Mouse (Mus musculus) heart, embryonic 14.5 days (tissue): Measurements from ENCODE around the gene Serpinc1. TPM values are rescaled to one million over a fixed set of nuclear protein-coding genes. Genes with fewer than 3 reads are reported as not detected.

ENCODE experiments used
- ATAC-seq: fragments of 200-750 bp; cut with Nextera tagmentation; 2 replicates; pipeline ENCODE4 v1.8.0; 2017; ENCODE audit warnings: low read depth, moderate TSS enrichment; ENCODE audit not compliant: insufficient number of reproducible peaks, insufficient read depth, low FRiP score
- H3K27ac ChIP-seq, 2 experiments: fragments of 200-500 bp in 1 of 2; fragments of 300-500 bp in 1 of 2; sonication (generic) in 1 of 2; replicated peaks in 1 of 2; 2 replicates each; pipeline ENCODE4 v1.5.1; 2012 to 2014; ENCODE audit warnings: low read depth in 2 of 2, low read length in 2 of 2, control low read depth in 1 of 2, mild to moderate bottlenecking in 1 of 2, mixed read lengths in 1 of 2; ENCODE audit not compliant: control insufficient read depth in 1 of 2, insufficient read depth in 1 of 2
- H3K27me3 ChIP-seq: fragments of 300-500 bp; sonication (generic); 2 replicates; pipeline ENCODE4 v1.6.1; 2014; ENCODE audit warnings: mild to moderate bottlenecking, low read length, control low read depth; ENCODE audit not compliant: control insufficient read depth, insufficient read depth
- H3K36me3 ChIP-seq: fragments of 300-500 bp; sonication (generic); 2 replicates; pipeline ENCODE4 v1.6.1; 2014; ENCODE audit warnings: mild to moderate bottlenecking, control low read depth, low read length, mixed read lengths; ENCODE audit not compliant: control insufficient read depth, insufficient read depth
- H3K4me1 ChIP-seq, 2 experiments: fragments of 200-500 bp in 1 of 2; fragments of 300-500 bp in 1 of 2; sonication (generic) in 1 of 2; 2 replicates each; pipeline ENCODE4 v1.6.1; 2012 to 2014; ENCODE audit warnings: low read length in 2 of 2, control low read depth in 1 of 2, mixed read lengths in 1 of 2; ENCODE audit not compliant: control insufficient read depth in 2 of 2, insufficient read depth in 2 of 2
- H3K4me2 ChIP-seq: fragments of 300-500 bp; sonication (generic); 2 replicates; pipeline ENCODE4 v1.6.1; 2014; ENCODE audit warnings: mild to moderate bottlenecking, low read length
- H3K4me3 ChIP-seq, 2 experiments: fragments of 200-500 bp in 1 of 2; fragments of 300-500 bp in 1 of 2; sonication (generic) in 1 of 2; 2 replicates each; pipeline ENCODE4 v1.5.1; 2012 to 2014; ENCODE audit warnings: low read length in 2 of 2, mild to moderate bottlenecking in 2 of 2, control low read depth in 1 of 2, low read depth in 1 of 2, moderate library complexity in 1 of 2; ENCODE audit not compliant: control insufficient read depth in 1 of 2, insufficient read depth in 1 of 2
- H3K9ac ChIP-seq: fragments of 300-500 bp; sonication (generic); 2 replicates; pipeline ENCODE4 v1.6.1; 2014; ENCODE audit warnings: mild to moderate bottlenecking, low read length
- H3K9me3 ChIP-seq: fragments of 300-500 bp; sonication (generic); 2 replicates; pipeline ENCODE4 v1.6.1; 2016; ENCODE audit warnings: low read length, control low read depth; ENCODE audit not compliant: control insufficient read depth
- WGBS: fragments of 180-500 bp; shearing (Covaris S2); extraction: QIAGEN DNeasy Blood & Tissue Kit; methylation state at CpG from one replicate; pipeline ENCODE4 v1.1.7; 2014; 5-methylcytosine and 5-hydroxymethylcytosine counted together
- polyA plus RNA-seq: library from polyadenylated mRNA; unstranded; fragments of >200 nt; fragmentation: Nextera tagmentation; extraction: Ambion mirVana; gene quantifications from 2 replicates; pipeline ENCODE4 v1.2.1, GENCODE M21; 2014

Gene Serpinc1
- polyA plus RNA-seq, 1 experiment from 2014 or later = 1.8 TPM

DNA sequence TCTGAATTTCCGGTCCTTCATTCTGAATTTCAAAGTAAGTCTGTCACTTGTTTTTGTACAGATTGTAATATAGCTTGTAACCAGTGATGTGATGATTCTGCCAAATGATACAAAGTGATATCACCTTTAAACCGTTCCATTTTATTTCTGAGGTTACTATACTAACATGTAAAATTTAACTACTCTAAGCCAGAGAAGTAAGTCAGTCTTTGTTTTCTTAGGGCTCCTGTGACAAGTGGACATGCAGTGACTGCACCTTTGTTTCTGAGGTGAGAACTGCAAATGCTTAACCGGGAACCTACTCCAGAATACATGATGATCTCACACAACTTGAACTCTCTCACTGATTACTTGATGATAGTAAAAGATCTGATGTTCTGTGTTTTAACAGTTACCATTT is 59.6 kb downstream of the Serpinc1 start:
- Histone ChIP-seq H3K27me3 (no peaks in the 10 kb centered on the region), H3K4me1 (peaks cover 0 to 18% of the 10 kb centered on the region in 2 experiments; a peak in 3 of 4 replicates), H3K4me3 (peak overlapping the region in 1 of 2 experiments; percentile 68; a peak in 1 of 4 replicates), H3K27ac (no peak overlapping the region), H3K4me2 (peak overlapping the region; percentile 87), H3K36me3 (peaks cover 49% of the 10 kb centered on the region), H3K9ac (peak overlapping the region; percentile 49; the same call in 1 of the 2 replicates), H3K9me3 (no peaks in the 10 kb centered on the region)
- 52% methylated on average over 3 of the region's 3 CpGs for WGBS
- no peak for ATAC-seq

DNA sequence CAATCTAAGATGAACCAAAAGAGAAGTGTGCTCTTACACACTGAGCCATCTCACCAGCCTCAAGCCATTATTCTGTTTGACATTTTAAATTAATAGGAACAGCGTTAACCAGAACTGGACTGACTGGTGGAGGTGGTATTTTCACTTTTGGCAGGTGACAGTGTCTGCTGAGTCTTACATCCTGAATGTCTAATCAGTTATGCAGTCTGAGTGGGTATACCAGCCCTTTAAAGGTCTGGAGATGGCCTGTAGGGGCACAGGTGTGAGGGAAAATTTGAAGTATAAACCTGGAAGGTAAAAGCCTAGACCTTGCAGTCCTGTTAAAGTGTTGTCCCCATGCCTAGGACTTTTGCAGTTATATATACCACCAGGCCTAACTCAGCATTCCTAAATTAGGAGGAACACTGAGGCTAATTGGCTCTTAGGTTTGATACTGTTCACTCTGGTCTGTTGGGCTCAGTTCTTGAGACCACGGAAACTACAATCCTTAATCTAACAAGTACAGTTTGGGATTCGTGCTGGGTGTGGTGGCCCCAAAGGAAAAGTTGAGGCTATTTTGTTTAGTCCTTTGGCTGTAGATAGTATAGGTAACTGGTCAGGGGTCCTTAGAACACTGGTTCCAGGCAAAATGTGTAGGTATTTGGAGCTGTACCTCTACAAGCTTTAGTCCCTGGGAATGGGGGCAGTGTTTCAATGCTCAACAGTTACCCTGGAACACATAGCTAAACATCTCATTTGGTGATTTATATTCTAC is 60.8 kb downstream of the Serpinc1 start:
- Histone ChIP-seq H3K4me3 (no peak overlapping the region), H3K27me3 (no peaks in the 10 kb centered on the region), H3K9ac (no peak overlapping the region), H3K9me3 (no peaks in the 10 kb centered on the region), H3K4me1 (peaks cover 0 to 10% of the 10 kb centered on the region in 2 experiments; a peak in 2 of 4 replicates), H3K4me2 (no peak overlapping the region), H3K36me3 (peaks cover 58% of the 10 kb centered on the region), H3K27ac (peak overlapping the region; percentile 27 to 53; a peak in 2 of 4 replicates)
- WGBS = 14% methylated on average over 3 of the region's 3 CpGs
- ATAC-seq = no peak

DNA sequence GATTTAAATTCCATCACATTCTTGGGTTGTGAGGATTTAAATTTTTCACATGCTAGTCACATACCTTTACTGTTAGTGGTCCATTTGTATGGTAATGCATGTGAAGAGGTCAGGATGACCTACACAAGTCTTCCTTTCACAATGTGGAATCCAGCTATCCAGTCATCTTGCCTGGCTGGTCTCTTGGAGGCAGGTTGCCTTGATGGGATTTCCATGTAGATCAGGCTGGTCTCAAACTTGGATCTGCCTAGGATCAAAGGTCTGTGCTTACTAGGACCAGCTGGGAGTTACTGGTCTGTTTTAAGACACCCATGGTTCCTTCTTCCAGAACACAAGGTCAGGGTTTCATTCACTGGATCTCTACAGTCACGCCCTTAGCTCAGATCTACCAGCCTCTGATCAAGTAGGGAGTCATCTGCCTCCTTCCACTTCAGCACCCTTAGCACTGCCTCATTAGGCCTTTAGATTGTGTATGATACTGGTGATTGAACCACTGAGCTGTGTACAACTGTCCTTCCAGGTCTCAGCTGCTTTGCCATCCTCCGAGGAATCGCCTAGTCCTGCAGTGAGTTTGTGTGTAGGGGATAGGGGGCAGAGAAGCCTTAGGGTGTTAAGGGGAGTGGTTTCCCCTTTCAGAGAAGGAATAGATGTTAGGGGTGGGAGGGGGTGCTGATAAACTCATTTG is 61.5 kb downstream of the Serpinc1 start:
- no peak for ATAC-seq
- 19% methylated on average over 3 of the region's 3 CpGs for WGBS

DNA sequence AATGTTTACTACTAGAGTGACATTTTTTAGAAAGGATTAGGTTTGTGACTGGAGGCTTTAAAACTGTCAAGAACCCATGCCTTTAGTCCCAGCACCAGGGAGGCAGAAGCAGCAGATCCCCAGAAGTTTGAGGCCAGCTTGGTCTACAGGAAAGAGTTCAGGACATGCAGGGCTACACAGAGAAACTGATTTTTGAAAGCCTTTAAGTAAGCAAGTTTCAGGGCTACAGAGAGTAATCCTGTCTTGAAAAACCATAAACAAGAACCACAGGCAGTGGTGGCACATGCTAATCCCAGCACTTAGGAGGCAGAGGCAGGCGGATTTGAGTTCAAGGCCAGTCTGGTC is 62.0 kb downstream of the Serpinc1 start:
- Histone ChIP-seq H3K4me3 (no peak overlapping the region), H3K36me3 (peaks cover 70% of the 10 kb centered on the region), H3K9ac (no peak overlapping the region), H3K4me2 (no peak overlapping the region), H3K27me3 (no peaks in the 10 kb centered on the region), H3K4me1 (peaks cover 0 to 10% of the 10 kb centered on the region in 2 experiments; a peak in 2 of 4 replicates), H3K9me3 (no peaks in the 10 kb centered on the region), H3K27ac (peak overlapping the region; percentile 25 to 53; a peak in 3 of 4 replicates)
- ATAC-seq = no peak
- 57% methylated on average over 1 of the region's 1 CpGs for WGBS

More for the DNA sequence above, 61.5 kb downstream of the Serpinc1 start:
- Histone ChIP-seq H3K4me2 (no peak overlapping the region), H3K9ac (no peak overlapping the region), H3K9me3 (no peaks in the 10 kb centered on the region), H3K4me1 (peaks cover 0 to 10% of the 10 kb centered on the region in 2 experiments; a peak in 2 of 4 replicates), H3K4me3 (no peak overlapping the region), H3K36me3 (peaks cover 65% of the 10 kb centered on the region), H3K27me3 (no peaks in the 10 kb centered on the region), H3K27ac (peak overlapping the region; percentile 25 to 53)

DNA sequence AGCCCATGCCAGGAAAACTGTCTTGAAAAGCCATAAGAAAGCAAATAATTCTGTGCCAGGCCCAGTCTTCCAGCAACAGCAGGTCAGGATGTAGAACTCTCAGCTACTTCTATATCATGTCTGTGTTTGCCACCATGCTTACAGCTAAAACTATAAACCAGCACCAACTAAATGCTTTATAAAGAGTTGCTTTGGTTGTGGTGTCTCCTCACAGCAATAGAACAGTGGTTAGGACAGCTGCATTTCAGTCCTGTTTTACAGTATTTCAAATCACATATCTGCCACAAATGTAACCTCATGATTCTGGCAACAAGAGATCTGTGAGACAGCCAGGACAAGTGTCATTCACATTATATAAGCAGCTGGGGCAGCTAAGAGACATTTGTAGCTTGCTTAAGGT is 62.5 kb downstream of the Serpinc1 start:
- Histone ChIP-seq H3K36me3 (peaks cover 72% of the 10 kb centered on the region), H3K4me3 (no peak overlapping the region), H3K27me3 (no peaks in the 10 kb centered on the region), H3K27ac (0 out of 4 replicates have a peak overlapping the region, but pooled peaks of 1 of the 2 experiments have one; percentile 2), H3K9ac (no peak overlapping the region), H3K4me1 (peaks cover 0 to 10% of the 10 kb centered on the region in 2 experiments; a peak in 2 of 4 replicates), H3K4me2 (no peak overlapping the region), H3K9me3 (no peaks in the 10 kb centered on the region)
- no peak for ATAC-seq

DNA sequence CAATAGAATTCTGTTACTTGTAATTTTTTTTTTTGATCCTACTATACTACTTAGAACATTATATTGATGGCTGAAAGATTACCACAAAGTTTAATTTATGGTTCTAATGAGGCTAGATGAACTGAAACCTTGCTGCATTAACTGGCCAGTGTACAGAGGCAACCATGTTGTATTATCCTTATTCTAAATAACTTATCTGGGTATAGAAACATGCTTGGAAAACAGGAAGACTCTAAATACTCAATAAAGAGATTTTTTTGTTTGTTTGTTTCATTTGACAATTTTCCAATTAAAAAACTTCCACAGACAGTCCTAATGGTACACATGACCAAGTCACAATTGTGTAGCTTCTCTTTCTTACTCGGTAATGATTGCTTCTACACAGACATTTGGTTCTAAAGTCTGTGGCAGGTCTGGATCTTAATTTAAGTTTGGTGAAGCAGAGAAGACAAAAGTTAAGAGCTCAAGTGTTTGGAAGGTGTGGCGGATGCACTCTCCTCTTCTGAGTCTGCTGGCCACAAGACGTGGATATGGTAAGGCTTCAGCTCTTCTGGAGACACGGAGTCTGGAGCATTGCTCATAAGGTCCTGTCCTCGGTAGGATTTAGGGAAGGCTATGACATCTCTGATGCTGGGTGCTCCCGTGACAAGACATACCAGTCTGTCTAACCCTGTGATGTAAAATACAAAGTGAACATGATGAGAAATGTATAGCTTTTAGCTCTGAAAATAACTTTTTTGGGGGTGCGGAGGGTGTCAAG is 63.1 kb downstream of the Serpinc1 start:
- Histone ChIP-seq H3K9ac (no peak overlapping the region), H3K27me3 (no peaks in the 10 kb centered on the region), H3K36me3 (peaks cover 72% of the 10 kb centered on the region), H3K9me3 (no peaks in the 10 kb centered on the region), H3K4me1 (peaks cover 0 to 10% of the 10 kb centered on the region in 2 experiments; a peak in 2 of 4 replicates), H3K4me2 (no peak overlapping the region), H3K4me3 (no peak overlapping the region), H3K27ac (no peak overlapping the region)
- no peak for ATAC-seq
- 90% methylated on average over 7 of the region's 7 CpGs for WGBS

DNA sequence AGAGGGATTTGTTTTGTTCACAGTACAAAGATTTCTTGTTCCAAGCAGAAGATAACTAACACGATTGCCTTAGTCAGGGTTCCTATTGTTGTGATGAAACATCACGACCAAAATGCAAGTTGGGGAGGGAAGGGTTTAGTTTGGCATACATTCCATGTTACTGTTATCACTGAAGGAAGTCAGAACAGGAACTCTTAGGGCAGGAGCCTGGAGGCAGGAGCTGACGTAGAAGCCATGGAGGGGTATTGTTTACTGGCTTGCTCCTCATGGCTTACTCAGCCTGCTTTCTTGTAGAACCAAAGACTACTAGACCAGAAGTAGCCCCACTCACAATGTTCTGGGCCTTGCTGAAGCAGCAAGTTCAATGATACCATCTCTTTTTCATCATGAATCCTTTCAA is 68.6 kb downstream of the Serpinc1 start:
- Histone ChIP-seq H3K27me3 (no peaks in the 10 kb centered on the region), H3K4me1 (no peaks in the 10 kb centered on the region), H3K9me3 (no peaks in the 10 kb centered on the region), H3K36me3 (peaks cover 70% of the 10 kb centered on the region), H3K4me2 (no peak overlapping the region), H3K27ac (peak overlapping the region; percentile 33 to 64; a peak in 2 of 4 replicates), H3K4me3 (no peak overlapping the region), H3K9ac (no peak overlapping the region)
- no peak; the same call in 1 of the 2 replicates for ATAC-seq
- 65% methylated on average over 3 of the region's 3 CpGs for WGBS
